Mouse (Mus musculus) ES-E14 (cell line): ENCODE data around the gene Shroom4. TPM values are rescaled to one million over a fixed set of nuclear protein-coding genes. Genes with fewer than 3 reads are reported as not detected.

ENCODE experiments used
- DNase-seq: peaks from one replicate; pipeline ENCODE4 v3.0.0-alpha.2; 2013; ENCODE audit warnings: low read depth, low spot score
- H3K27ac ChIP-seq: 2 replicates; pipeline ENCODE4 v1.5.1; 2012; ENCODE audit warnings: low read depth, mild to moderate bottlenecking, low read length, moderate library complexity, mixed read lengths; ENCODE audit not compliant: poor library complexity, insufficient read depth, severe bottlenecking
- H3K36me3 ChIP-seq: 2 replicates; pipeline ENCODE4 v1.6.1; 2012; ENCODE audit warnings: mild to moderate bottlenecking, low read length, moderate library complexity, mixed read lengths; ENCODE audit not compliant: control insufficient read depth, poor library complexity, insufficient read depth, severe bottlenecking
- H3K4me1 ChIP-seq, 2 experiments: fragments of 150-350 bp in 1 of 2; sonication (generic) in 1 of 2; 2 replicates each; pipeline ENCODE4 v1.6.1; 2012; ENCODE audit warnings: low read length in 2 of 2, mild to moderate bottlenecking in 1 of 2, mixed read lengths in 1 of 2; ENCODE audit not compliant: control insufficient read depth in 2 of 2, insufficient read depth in 2 of 2, poor library complexity in 1 of 2
- H3K4me3 ChIP-seq, 2 experiments: fragments of 150-350 bp in 1 of 2; sonication (generic) in 1 of 2; 2 replicates each; pipeline ENCODE4 v1.5.1; 2012; ENCODE audit warnings: low read length in 2 of 2, low read depth in 1 of 2, mild to moderate bottlenecking in 1 of 2, mixed read lengths in 1 of 2; ENCODE audit not compliant: insufficient read depth in 1 of 2, poor library complexity in 1 of 2, severe bottlenecking in 1 of 2
- H3K9ac ChIP-seq: 2 replicates; pipeline ENCODE4 v1.6.1; 2012; ENCODE audit warnings: low read depth, mild to moderate bottlenecking, low read length, mixed read lengths; ENCODE audit not compliant: poor library complexity, insufficient read depth, severe bottlenecking
- H3K9me3 ChIP-seq: fragments of 150-350 bp; sonication (generic); 2 replicates; pipeline ENCODE4 v1.6.1; 2012; ENCODE audit warnings: low read depth, mild to moderate bottlenecking, low read length; ENCODE audit not compliant: control insufficient read depth, insufficient read depth
- CHD2 ChIP-seq: IDR thresholded peaks from 2 replicates; pipeline ENCODE4 v1.6.1; 2014; ENCODE audit warnings: mild to moderate bottlenecking, low read depth, low read length, inconsistent platforms
- HCFC1 ChIP-seq: IDR thresholded peaks from 2 replicates; pipeline ENCODE4 v1.6.1; 2012; ENCODE audit warnings: low read length, inconsistent platforms, borderline replicate concordance; ENCODE audit not compliant: insufficient read depth
- MAFK ChIP-seq: IDR thresholded peaks from 2 replicates; pipeline ENCODE4 v1.6.1; 2014; ENCODE audit warnings: mild to moderate bottlenecking, low read depth, low read length, inconsistent platforms; ENCODE audit not compliant: insufficient read depth
- ZC3H11A ChIP-seq: IDR thresholded peaks from 2 replicates; pipeline ENCODE4 v1.6.1; 2012; ENCODE audit warnings: low read depth, mild to moderate bottlenecking, inconsistent platforms, low read length, borderline replicate concordance
- ZNF384 ChIP-seq: IDR thresholded peaks from 2 replicates; pipeline ENCODE4 v1.6.1; 2012; ENCODE audit warnings: low read depth, low read length, inconsistent platforms
- in situ Hi-C, 2 experiments: fragments of 600-800 bp; cut with MboI; formaldehyde crosslinking; loops; one replicate each; pipeline ENCODE4 v1.15.1; 2025; ENCODE audit warnings: low sequenced_read_pairs in 2 of 2, inconsistent platforms in 1 of 2; ENCODE audit not compliant: unreplicated experiment in 2 of 2
- total RNA-seq: library from RNA; depleted of rRNA; stranded (reverse); fragments of 300-350 nt; gene quantifications from 2 replicates; pipeline ENCODE4 v1.2.3, GENCODE M21; 2012

Gene Shroom4
- total RNA-seq, 1 experiment: 12.7 TPM

DNA sequence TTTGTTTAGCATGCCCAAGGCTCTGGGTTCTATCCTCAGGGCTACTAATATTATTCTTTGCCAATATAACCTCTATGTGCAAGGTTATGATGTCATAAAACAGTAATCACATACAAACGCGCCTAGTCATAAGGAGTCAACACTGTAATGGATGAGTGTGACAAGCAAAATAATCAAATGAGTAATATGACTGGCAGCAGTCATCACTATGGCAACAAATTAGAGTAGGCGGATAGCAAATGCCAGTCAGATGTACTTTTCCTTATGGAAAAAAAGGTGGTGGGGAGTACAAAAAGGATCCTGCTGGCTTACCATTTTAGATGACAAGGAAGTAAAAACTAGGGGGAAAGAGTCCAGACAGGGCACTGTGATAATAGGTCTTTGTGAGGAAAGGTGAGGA, 28.9 kb upstream of the Shroom4 start:
- Histone ChIP-seq H3K9me3 (no peaks in the 10 kb centered on the region), H3K4me1 (no peaks in the 10 kb centered on the region), H3K9ac (no peak overlapping the region), H3K4me3 (no peak overlapping the region), H3K27ac (no peak overlapping the region), H3K36me3 (no peaks in the 10 kb centered on the region)
- no peak for TF ChIP-seq ZC3H11A
- no peak for TF ChIP-seq ZNF384
- TF ChIP-seq CHD2: no peak
- no peak for TF ChIP-seq HCFC1
- TF ChIP-seq MAFK: no peak
- no peak for DNase-seq
- in situ Hi-C loops: no loop called here

DNA sequence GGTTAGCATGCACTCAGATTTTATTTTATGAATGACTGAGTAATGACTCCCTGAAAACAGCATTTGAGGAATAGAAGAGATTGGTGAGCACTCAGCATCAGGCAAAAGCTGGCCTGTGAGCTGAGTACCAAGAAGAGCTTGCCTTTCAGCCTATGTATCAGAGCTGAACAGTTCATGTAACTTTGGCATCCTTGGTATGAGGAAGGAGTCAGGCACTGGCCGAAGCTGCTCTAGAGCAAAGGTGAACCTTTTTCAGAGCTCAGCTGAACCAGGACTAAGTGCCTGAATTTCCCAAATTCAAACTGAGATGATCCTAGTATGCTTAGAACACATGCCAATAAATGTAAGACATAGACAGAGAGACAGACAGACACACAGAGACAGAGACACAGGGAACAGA, 5.8 kb upstream of the Shroom4 start:
- DNase-seq: no peak
- no peaks in the 10 kb centered on the region for H3K36me3 ChIP-seq
- H3K4me3 ChIP-seq: no peak overlapping the region
- H3K27ac ChIP-seq: no peak overlapping the region
- no peak overlapping the region for H3K9ac ChIP-seq
- TF ChIP-seq CHD2 (no peak), ZC3H11A (no peak), HCFC1 (no peak), ZNF384 (no peak), MAFK (no peak)
- no peaks in the 10 kb centered on the region for H3K9me3 ChIP-seq
- in situ Hi-C loops: no loop called here
- H3K4me1 ChIP-seq: peaks cover 0 to 1% of the 10 kb centered on the region in 2 experiments; a peak in 1 of 4 replicates

DNA sequence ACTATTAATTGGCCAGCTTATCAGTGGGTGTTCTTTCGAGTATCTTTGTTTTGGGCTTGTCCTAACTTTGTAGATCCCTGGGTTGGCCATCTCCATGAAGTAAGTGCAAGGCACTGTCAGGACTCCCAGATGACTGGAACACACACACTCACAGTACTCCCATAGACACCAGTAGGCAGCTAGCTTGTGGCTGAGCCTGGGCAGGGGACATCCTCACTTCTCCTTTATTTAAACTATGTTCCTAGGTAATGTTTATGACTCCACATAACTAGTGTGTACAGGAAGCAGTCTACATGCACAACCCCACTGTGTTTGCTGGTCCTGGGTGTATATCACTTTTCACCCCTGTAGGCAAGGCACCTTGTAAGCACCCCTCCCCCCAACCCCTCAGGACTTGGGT, 461 bp upstream of the Shroom4 start:
- no peak for DNase-seq
- H3K9ac ChIP-seq: peak overlapping the region; percentile 43; the same call in 1 of the 2 replicates
- in situ Hi-C loops: no loop called here

DNA sequence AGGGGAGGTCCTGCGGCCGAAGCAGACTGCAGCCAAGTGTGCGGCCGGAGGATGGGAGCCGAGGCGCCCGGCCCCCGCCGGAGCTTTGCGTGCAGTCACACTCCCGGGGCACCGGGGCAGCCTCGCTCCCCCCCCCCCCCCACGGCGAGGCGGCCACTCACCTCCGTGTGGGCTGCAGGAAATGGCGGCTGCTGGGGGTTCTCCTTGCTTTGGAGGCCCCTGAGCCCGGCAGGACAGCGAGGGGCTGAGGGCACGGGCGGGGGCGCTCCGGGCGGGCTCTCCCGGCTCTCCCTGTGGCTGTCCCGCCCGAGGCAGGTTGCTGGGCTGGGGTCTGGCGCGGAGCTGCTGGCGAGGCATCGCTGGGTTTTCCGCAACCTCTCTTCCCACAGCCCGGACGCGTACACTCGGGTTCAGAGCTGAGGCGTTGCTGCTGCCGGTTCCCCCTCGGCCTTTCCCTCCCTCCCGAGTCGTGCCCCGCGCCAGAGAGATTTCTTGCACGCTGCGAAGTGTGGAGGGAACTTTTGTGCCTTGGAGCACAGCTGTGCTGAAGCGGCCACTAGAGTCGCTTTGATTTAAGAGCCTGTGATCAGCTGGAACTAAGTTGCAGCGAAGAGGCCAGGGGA, 855 bp downstream of the Shroom4 start:
- Histone ChIP-seq H3K9me3 (no peaks in the 10 kb centered on the region), H3K4me1 (peaks cover 0 to 3% of the 10 kb centered on the region in 2 experiments; a peak in 1 of 4 replicates), H3K4me3 (peak overlapping the region; percentile 78 to 88), H3K9ac (peak overlapping the region; percentile 70), H3K36me3 (no peaks in the 10 kb centered on the region), H3K27ac (peak overlapping the region; percentile 39; the same call in 1 of the 2 replicates)
- DNase-seq: no peak
- in situ Hi-C loops: no loop called here
- TF ChIP-seq ZC3H11A (no peak), MAFK (no peak), CHD2 (no peak), HCFC1 (no peak), ZNF384 (no peak)

More for the DNA sequence above, 461 bp upstream of the Shroom4 start:
- H3K36me3 ChIP-seq: no peaks in the 10 kb centered on the region
- H3K27ac ChIP-seq: no peak overlapping the region
- peaks cover 0 to 3% of the 10 kb centered on the region in 2 experiments; a peak in 1 of 4 replicates for H3K4me1 ChIP-seq
- TF ChIP-seq HCFC1 (no peak), ZNF384 (no peak), MAFK (no peak), ZC3H11A (no peak), CHD2 (no peak)
- H3K4me3 ChIP-seq: peak overlapping the region in 1 of 2 experiments; percentile 88; a peak in 2 of 4 replicates
- H3K9me3 ChIP-seq: no peaks in the 10 kb centered on the region
